In the genomic region with DNA sequence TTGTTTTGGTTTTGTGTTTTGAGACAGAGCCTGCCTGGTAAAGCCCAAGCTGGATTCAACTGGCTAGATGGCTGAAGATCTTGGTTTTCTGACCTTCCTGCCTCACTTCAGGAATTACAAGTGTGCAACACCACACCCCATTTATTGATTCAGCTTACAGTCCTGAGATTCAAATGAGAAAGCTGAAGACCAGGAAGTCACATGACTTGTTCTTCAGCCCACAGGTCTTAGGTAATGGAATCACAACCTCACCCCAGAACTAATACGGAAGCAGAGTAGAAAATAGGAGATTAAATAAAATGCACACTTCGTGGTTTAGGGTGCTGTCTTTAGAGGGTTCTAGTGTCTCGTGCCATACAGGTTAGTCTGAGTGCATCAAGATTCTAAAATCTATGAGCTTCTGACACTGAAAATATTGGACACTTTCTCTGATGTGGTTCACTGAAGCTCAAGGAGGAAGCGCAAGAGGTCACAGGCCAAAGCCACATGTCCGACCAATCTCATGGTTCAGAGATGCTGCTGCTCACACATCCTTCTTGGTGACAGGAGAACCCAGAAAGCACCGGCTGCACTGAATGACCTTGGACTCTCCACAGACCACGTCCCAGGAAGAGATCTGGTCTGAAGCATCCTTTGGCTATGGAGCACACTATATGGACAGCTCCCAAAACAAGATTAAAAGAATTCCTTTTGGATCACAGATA, we compare ENCODE assay signal across 14 mouse cellular contexts. TPM values are rescaled to one million over a fixed set of nuclear protein-coding genes. Genes with fewer than 3 reads are reported as not detected.
A peak's percentile ranks its signal among the peaks of the same experiment; 100 is the strongest.
DNase-seq lines count a peak whose midpoint lies in the region; ATAC-seq and TF ChIP-seq lines count a peak whose summit lies in the region.
"Had no signal": no experiment of that assay in that cellular context is flagged by ENCODE, and none has a peak within 500 bp of the region (broad histone marks: within the 10 kb centered on the region; RNA-seq: fewer than 3 reads in every experiment).

No protein-coding gene starts in this region.

- no peak overlapping the region for H3K9ac ChIP-seq in lung, embryonic 15.5 days
- no peak overlapping the region for H3K9ac ChIP-seq in intestine, postnatal 0 days (ENCODE audit: low read depth, low read length)
- H3K9ac ChIP-seq in stomach, embryonic 15.5 days, result no peak overlapping the region
- H3K9ac ChIP-seq: hindbrain, embryonic 15.5 days; liver, embryonic 15.5 days; midbrain, embryonic 15.5 days had no signal

- H3K9me3 ChIP-seq in lung, embryonic 15.5 days, result no peaks in the 10 kb centered on the region
- H3K9me3 ChIP-seq in intestine, postnatal 0 days (ENCODE audit: control insufficient read depth), result no peaks in the 10 kb centered on the region
- no peaks in the 10 kb centered on the region for H3K9me3 ChIP-seq in stomach, embryonic 15.5 days
- H3K9me3 ChIP-seq: hindbrain, embryonic 15.5 days; liver, embryonic 15.5 days; midbrain, embryonic 15.5 days had no signal

- H3K4me2 ChIP-seq in lung, embryonic 15.5 days, result no peak overlapping the region
- no peak overlapping the region for H3K4me2 ChIP-seq in intestine, postnatal 0 days (replicated peaks; ENCODE audit: low read depth)
- no peak overlapping the region for H3K4me2 ChIP-seq in stomach, embryonic 15.5 days
- H3K4me2 ChIP-seq: hindbrain, embryonic 15.5 days; liver, embryonic 15.5 days; midbrain, embryonic 15.5 days had no signal

- peaks cover 7% of the 10 kb centered on the region; the same call in 1 of the 2 replicates for H3K4me1 ChIP-seq in lung, embryonic 15.5 days
- no peaks in the 10 kb centered on the region; the same call in 1 of the 2 replicates for H3K4me1 ChIP-seq in intestine, postnatal 0 days (replicated peaks; ENCODE audit: control insufficient read depth, insufficient read depth, low read length)
- H3K4me1 ChIP-seq in stomach, embryonic 15.5 days, result peaks cover 7% of the 10 kb centered on the region
- H3K4me1 ChIP-seq: hindbrain, embryonic 15.5 days; midbrain, embryonic 15.5 days had no signal

- H3K36me3 ChIP-seq in lung, embryonic 15.5 days, result no peaks in the 10 kb centered on the region
- no peaks in the 10 kb centered on the region for H3K36me3 ChIP-seq in intestine, postnatal 0 days (ENCODE audit: control insufficient read depth, insufficient read depth)
- H3K36me3 ChIP-seq in stomach, embryonic 15.5 days, result no peaks in the 10 kb centered on the region
- H3K36me3 ChIP-seq: hindbrain, embryonic 15.5 days; liver, embryonic 15.5 days; midbrain, embryonic 15.5 days had no signal

- H3K4me3 ChIP-seq in gastrocnemius, adult 2 months, result no peak overlapping the region
- H3K4me3 ChIP-seq in lung, embryonic 15.5 days, result no peak overlapping the region
- no peak overlapping the region for H3K4me3 ChIP-seq in intestine, postnatal 0 days (ENCODE audit: low read depth, low read length)
- no peak overlapping the region for H3K4me3 ChIP-seq in stomach, embryonic 15.5 days (replicated peaks)
- H3K4me3 ChIP-seq: hindbrain, embryonic 15.5 days; liver, embryonic 15.5 days; midbrain, embryonic 15.5 days had no signal

- DNase-seq in gastrocnemius, adult 2 months, result no peak
- DNase-seq in gastrocnemius, postnatal 10 days, result no peak
- no peak for DNase-seq in lung, adult 18-20 months
- DNase-seq in cerebellum, adult 8-10 months, result no peak
- DNase-seq in adipocyte (ENCODE audit: low spot score), result no peak
- DNase-seq: cerebellum, adult 9-11 months; kidney, postnatal 10 days; thymus, adult 18-20 months had no signal

- intact Hi-C loops in gastrocnemius, adult 2 months (cut with DNase I), result no loop called here

- 79% methylated on average over 7 of the region's 7 CpGs for WGBS in lung, embryonic 15.5 days
- WGBS in intestine, postnatal 0 days, result 52% methylated on average over 7 of the region's 7 CpGs
- WGBS in stomach, embryonic 15.5 days, result 72% methylated on average over 7 of the region's 7 CpGs

- no peak for ATAC-seq in lung, embryonic 15.5 days (ENCODE audit: borderline replicate concordance, extremely low read depth, low FRiP score, low TSS enrichment)
- ATAC-seq in intestine, postnatal 0 days, result peak; percentile 87
- peak; percentile 59 for ATAC-seq in stomach, embryonic 15.5 days (ENCODE audit: insufficient read depth, low FRiP score, low read depth)
- ATAC-seq: midbrain, embryonic 15.5 days had no signal

- 0 out of 2 replicates have a peak overlapping the region, but pooled peaks have one; percentile 28 for H3K27ac ChIP-seq in gastrocnemius, adult 2 months
- peak overlapping the region; percentile 45; the same call in 1 of the 2 replicates for H3K27ac ChIP-seq in lung, embryonic 15.5 days
- H3K27ac ChIP-seq in intestine, postnatal 0 days (ENCODE audit: low read depth, low read length), result peak overlapping the region; percentile 83
- peak overlapping the region; percentile 80 for H3K27ac ChIP-seq in stomach, embryonic 15.5 days
- H3K27ac ChIP-seq: hindbrain, embryonic 15.5 days; midbrain, embryonic 15.5 days had no signal

- no peak for TF ChIP-seq CTCF in gastrocnemius, adult 2 months (IDR thresholded peaks at IDR 0.05)
- TF ChIP-seq CTCF in intestine, postnatal 0 days (IDR thresholded peaks at IDR 0.05; ENCODE audit: low read depth), result no peak

- H3K27me3 ChIP-seq in lung, embryonic 15.5 days, result no peaks in the 10 kb centered on the region
- no peaks in the 10 kb centered on the region for H3K27me3 ChIP-seq in intestine, postnatal 0 days (replicated peaks; ENCODE audit: control insufficient read depth, insufficient read depth, low read length)
- no peaks in the 10 kb centered on the region for H3K27me3 ChIP-seq in stomach, embryonic 15.5 days (replicated peaks)
- H3K27me3 ChIP-seq: hindbrain, embryonic 15.5 days; liver, embryonic 15.5 days; midbrain, embryonic 15.5 days had no signal

RNA-seq across cellular contexts. Expression of a gene that starts 39.3 kb away (rescaled TPM):
- total RNA-seq in gastrocnemius, adult 2 months (2021), result 10 to 100 TPM; 53.2 to 75.9 TPM
- total RNA-seq in gastrocnemius, postnatal 10 days (2021), result 10 to 100 TPM; 65.5 to 73.5 TPM
- polyA plus RNA-seq in lung, embryonic 15.5 days (2015; fragmentation: Nextera tagmentation; extraction: Ambion mirVana), result 31.2 and 39.0 TPM in 2 replicates
- 17.4 and 19.9 TPM in 2 replicates for polyA plus RNA-seq in intestine, postnatal 0 days (2015; fragmentation: Nextera tagmentation; extraction: Ambion mirVana)
- polyA plus RNA-seq in stomach, embryonic 15.5 days (2015; fragmentation: Nextera tagmentation; extraction: Ambion mirVana), result 36.8 and 38.6 TPM in 2 replicates

Comparison
In these comparisons a context has a peak if more than half of its experiments do, and no peak if none do; other contexts are left out.
1. H3K27ac ChIP-seq: peak in every context shown above with its lines; median percentile 83 in intestine, postnatal 0 days; 80 in stomach, embryonic 15.5 days; 45 in lung, embryonic 15.5 days; 28 in gastrocnemius, adult 2 months.